Mouse (Mus musculus): ENCODE measurements around the gene Slc26a8.

Slc26a8 gene

DNA sequence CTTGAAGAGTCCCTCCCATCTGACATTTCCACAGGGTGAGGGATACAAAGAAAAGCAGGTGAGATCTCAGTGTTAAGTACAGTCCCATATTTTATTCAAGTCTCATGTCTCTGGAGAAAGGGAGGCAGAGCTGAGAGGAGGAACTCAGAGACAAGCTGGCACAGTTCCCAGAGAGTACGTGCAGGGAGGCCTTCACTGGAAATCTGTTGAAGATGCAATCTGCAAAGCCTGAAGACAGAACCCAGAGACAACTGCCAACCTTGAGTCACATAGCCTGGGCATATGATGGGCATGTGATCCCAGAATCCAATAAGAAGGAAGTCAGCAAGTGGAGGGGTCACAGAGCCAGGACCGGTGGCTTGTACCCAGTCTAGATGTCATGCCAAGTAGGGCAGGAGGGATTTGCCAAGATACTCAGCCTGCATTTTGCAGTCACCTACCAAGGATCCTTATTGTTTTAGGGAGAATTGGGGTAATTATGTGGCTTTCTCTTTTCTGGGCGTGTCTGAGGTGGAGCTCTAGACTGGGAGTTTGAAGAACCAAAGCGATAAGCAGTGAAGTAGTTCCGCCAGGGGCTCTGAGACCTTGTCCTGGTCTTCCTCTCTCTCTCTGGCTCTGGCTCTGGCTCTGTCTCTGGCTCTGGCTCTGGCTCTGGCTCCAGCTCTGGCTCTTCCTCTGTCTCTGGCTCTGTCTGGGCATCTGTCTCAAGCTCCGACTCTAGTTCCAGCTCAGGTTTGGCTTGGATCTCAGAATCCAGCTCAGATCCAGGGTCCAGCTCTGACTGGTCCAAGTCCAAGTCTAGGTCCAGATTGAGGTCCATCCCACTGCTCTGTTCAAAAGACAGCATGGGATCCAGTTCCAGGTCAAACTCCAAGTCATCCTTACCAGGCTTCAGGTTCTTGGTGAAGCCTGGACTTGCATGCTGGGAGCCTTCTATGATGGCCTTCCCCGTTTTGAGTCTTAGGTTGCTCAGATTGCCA, 52.0 kb downstream of the Slc26a8 start:
- DNase-seq: peak; percentile 65 to 73

DNA sequence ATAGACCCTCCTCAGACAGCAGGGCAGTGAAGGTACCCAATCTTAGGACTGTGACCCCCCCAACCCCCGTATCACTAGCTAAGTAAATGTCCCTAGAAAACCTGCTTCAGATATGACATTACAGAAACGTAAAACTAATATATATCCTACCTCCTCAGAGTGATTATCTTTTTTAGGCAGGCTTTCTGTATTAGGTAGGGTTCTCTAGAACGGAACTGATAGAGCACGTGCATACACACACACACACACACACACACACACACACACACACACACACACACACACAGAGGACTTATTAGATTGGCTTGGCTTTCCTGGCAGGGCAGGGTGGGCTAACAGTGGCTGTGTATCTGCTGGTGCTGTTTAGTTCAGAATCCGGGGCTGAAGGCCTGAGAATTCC, 54.2 kb downstream of the Slc26a8 start:
- no peak for DNase-seq

DNA sequence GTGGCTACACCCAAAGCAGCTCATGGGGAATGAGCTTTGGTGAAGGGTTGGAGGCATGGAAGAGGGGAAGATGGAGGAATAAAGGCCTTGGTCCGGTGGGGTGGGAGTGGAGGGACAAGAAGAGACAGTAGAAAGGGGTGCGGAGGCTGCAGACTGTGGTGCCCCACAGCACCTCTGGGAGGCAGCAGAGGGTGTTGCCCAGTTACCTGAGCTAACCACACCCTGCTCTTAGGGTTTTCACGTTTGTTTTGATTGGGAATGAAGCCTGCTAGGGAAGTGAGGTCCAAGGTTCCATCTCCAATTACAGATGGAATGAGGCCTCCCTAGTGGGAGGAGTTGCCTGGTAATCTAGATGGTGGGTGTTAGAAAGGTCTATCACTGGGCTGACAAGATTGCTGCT, 60.9 kb downstream of the Slc26a8 start:
- DNase-seq: no peak

GRCm38 (mm10) chr17:28628248-28629124, 61.5 kb downstream of the Slc26a8 start:
- DNase-seq: no peak

DNA sequence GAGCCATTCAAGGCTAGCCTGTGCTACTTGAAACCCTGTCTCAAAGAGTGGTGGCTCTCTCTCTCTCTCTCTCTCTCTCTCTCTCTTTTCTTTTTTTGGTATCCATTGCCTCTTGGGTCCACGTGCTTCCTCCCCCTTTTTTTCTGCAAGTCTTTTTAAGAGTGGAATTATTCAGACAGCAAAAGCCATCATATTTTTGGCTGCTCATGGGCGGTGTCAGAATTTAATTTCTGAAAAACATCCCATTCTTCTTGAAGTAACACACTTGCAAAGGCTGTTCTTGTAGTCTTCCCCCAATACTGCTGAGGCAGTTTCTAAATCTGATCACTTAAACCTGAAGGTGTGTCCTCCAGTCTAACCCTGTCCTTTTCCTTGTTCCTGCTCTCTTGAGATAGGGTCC, 63.1 kb downstream of the Slc26a8 start:
- no peak for DNase-seq

- DNase-seq: no peak
Observed at GRCm38 (mm10) chr17:28625327-28625726, 64.7 kb downstream of the Slc26a8 start.

- DNase-seq: no peak
Observed at GRCm38 (mm10) chr17:28624841-28625240, 65.2 kb downstream of the Slc26a8 start.

DNA sequence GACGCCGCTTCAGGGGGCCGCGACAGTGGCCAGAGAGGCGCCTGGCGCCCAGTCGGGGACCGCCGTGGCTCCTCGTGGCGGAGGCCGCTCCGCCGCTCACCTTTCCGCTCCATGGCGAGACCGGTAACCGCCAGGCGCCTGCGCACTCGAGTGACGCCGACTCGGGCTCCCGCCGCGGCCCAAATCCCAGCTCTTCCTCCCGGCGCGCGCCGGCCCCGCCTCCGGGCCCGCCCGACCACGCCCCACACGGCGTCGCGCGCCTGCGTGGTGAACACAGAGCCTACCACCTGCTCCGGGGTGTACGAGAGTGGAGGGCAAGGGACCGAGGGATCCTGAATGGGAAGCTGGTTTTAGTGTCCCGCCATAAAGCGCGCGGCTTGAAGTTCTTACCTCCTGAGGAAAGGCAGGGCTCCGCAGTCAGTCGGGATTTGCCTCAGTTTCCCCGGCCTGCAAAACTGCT, 67.7 kb downstream of the Slc26a8 start, which contains the start of gene Srpk1:
Gene Srpk1 (minus strand): TSS at position 410 of the 460 bp plus-strand sequence.
- peak; percentile 94 to 97 for DNase-seq

DNA sequence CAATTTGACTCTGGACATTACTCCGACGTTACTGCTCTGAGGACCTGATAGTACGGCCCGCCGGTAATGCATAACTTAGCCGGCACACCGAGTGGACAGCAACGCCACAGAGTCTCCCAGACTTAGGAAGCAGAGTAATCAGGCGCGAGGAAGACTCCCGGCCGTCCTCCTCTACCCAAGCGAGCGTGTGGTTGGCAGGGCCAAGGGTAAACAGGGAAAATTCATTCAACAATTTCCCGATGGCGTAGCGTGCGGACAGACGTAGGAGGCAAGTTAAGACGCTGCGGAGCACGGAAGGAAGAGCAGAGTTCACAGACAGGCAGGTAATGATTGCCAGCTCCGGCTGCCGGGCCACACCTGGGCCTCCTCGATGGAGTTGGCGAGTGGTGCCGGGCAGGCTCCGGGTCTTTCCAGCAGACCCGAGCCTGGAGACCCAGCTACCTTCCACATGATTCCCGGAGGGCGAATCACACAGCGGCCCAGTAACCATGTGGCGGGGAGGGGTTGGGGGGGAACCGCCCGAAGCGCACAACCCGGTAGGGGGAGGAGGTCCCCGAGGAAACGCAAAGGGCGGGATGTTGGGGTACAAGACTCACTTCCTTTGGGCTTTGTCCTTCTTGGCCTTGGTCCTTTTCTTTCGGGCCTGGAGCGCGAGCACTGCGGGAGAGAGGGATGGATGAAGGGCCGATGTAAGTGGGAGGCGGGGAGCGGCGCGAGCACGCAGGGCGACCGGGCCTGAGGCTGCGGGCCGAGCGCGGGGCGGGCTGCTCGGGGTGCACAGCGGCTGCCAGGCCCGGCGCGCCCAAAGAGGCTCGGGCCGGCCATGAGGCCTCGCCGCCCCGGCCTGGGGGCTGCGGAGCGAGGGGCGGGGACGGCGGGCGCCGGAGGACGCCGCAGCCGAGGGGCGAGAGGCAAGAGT, 68.4 kb downstream of the Slc26a8 start:
- DNase-seq: peak; percentile 65 to 67

DNA sequence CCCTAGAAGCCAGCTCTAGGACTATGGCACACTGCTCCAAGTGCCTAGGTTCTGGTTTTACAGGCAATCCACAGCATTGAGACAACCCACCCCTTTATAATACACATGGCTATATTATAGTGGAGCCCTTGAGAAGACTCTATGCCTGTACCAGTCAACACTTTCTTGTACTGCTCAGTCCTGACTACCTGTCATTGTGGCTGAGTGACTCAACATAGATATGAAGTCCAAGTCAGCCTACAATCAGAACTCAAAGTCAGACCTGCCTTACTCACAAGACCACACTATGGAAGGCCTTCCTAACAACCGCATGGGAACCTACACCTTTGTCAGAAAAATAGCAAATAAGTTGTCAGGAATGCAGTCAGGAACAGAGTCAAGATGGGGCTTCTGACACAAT, 71.3 kb downstream of the Slc26a8 start:
- DNase-seq: no peak

DNA sequence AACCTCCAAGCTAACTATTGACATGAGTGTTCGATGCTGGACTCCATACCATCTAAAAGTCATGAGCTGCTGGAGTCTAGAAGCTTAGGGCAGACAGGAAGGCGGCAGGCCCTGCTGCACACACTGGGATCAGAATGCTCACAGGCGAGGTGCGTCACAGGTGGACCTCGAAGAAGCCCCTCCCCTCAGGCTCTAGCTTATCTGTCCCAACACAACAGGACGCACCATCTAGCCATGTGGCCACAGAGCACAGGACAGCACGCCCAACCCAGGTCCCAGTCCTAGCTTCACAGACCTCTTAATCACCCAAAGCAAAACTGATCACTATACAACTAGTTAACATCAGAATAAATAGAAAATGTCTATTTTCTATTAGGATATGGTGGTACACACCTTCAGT, 71.9 kb downstream of the Slc26a8 start:
- no peak for DNase-seq

DNA sequence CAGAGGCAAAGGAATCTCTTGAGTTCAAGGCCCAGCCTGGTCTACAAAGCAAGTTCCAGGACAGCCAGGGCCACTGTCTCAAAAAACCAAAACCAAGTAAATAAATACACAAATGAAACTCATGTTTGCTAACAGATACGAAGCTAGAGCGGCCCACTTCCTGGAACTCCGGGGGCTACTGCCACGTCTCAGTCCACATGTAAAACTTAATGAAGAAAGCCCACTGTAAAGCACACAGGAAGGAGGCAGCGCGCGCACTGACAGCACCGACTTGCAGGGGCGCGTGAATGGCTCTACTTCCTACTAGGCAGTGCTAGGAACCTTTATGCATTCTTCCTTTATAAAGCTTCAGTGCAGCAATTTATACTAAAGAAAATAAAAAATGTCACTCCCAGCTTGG, 72.4 kb downstream of the Slc26a8 start:
- DNase-seq: no peak

DNA sequence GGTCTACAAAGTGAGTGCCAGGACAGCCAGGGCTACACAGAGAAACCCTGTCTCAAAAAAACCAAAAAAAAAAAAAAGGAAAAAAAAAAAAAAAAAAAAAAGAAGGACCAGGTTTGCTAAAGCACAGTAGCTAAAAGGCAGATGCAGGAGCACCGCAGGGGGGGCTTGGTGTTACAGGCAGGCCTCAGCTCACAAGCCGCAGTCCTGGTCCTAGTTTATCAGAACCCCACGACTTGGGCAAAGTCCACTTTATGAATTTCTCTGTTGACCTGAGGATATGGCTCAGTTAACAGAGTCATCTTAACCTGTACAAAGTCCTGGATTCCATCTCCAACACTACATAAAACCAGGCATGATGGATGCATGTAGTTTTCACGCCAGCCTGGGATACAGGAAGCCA, 74.7 kb downstream of the Slc26a8 start:
- no peak for DNase-seq

DNA sequence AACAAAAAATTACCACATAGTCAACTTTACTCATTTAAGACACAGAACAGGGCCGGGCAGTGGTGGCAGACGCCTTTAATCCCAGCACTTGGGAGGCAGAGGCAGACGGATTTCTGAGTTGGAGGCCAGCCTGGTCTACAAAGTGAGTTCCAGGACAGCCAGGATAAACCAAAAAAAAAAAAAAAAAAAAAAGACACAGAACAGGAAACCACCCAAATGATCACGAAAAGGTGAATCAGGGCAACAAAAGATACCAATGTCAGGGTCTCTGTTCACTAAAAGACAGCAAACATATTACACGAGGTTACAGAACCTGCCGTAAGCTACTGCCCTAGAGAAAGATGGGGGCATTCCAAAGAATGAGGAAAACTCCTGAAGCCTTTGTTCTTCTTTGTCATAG, 76.9 kb downstream of the Slc26a8 start:
- no peak for DNase-seq

DNA sequence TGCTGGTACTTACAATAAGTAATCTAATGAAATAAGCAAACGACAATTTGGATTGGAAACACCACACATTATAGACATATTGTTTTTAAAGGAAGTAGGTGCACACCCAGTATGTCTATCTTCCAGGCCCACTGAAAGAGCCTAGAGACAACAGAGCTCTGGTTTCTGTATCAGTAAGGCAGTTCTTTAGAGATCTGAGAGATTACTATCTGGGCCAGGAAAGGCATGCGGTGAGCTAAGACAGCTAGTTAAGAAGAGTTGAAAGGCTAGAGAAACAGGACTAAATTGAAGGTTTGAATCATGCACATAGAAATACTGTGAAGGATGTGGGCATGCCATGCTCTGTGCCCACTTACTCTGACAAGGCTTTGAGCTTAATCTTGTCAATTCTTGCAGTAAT, 77.4 kb downstream of the Slc26a8 start:
- no peak for DNase-seq

- DNase-seq: no peak
Observed at GRCm38 (mm10) chr17:28609543-28609942, 80.5 kb downstream of the Slc26a8 start.

DNA sequence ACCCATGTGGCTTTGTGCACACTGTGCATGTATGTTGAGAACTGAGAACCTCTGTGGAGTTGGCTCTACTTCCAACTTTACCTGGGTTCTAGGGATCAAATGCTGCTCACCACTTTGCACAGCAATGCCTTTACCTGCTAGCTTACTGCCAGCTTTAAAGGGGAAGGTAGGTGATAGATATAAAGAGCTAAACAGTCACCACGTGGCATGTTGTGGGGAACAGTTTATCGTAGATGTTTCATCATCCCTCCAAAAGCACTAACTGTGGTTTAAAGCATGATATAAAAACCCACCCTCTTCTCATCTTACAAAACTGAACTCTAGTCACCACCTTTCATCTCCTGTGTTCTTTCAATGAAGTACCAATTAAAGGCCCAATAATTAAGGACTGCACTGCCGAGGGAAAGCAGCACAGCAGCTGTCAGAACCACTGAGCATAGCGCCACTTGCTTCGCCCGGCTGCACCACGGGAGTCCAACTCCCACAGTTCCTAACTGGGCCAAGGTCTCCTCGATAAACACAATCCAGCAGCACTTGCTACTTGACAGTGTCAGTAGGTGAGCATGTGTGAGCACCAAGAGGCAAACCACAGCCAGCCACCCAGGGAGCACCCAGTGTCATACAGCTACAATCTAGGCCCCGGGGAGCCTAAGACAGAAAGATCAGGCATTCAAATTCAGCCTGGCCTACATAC, 88.3 kb downstream of the Slc26a8 start:
- no peak for DNase-seq

DNA sequence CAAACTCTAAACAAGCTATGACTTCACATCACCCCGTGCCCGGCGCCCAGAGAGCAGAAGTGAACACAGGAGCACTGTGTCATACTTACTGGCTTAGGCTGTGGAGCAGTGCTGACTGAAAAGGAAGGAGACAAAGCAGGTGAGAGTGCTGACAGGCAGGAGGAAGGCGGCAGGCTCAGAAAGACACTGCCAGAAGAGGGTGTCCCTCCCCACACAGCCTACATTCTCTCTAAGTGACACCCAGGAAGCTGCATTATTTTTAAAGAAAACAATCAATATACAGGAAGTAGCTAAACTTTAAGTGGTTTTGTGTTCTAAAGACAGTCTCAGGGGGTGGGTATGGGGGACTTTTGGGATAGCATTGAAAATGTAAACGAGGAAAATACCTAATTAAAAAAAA, 89.3 kb downstream of the Slc26a8 start:
- no peak for DNase-seq

- DNase-seq: peak; percentile 29 to 32
Observed at GRCm38 (mm10) chr17:28593965-28594364, 96.1 kb downstream of the Slc26a8 start.

GRCm38 (mm10) chr17:28592998-28593397, 97.0 kb downstream of the Slc26a8 start:
- peak; percentile 89 to 91 for DNase-seq

DNA sequence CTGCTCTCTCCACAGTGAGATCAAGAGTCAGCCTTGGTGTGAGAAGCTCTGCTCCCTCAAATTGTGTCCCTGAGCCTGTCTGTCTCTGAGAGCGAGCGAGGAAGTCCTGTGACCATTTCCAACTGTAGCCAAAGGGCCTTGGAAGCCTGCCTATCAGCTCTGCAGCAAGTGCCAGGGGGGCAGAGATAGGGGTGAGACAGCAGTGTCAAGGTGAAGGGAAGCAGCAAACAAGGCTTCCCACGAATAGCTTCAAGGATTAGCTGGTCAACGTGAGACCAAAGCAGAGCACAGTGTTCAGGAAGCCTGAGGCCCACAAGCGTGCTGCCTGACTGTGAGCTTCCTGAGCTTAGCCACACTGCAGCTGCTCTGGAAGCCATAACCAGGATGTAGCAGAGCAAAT, 98.6 kb downstream of the Slc26a8 start:
- no peak for DNase-seq

GRCm38 (mm10) chr17:28590596-28590995, 99.4 kb downstream of the Slc26a8 start:
- DNase-seq: no peak

Data from cerebellum, postnatal 10 days (tissue).